Mouse (Mus musculus) thymus, adult 2 months (tissue): ENCODE results near the gene Mfge8.

ENCODE experiments used
- CTCF ChIP-seq: fragments of 200-500 bp; IDR thresholded peaks from 2 replicates; pipeline ENCODE4 v1.5.1; 2012; ENCODE audit warnings: mild to moderate bottlenecking, control low read depth, low read length, moderate library complexity, borderline replicate concordance; ENCODE audit not compliant: control insufficient read depth, poor library complexity, insufficient read depth; ENCODE audit errors: extremely low read depth
- POLR2A ChIP-seq: fragments of 200-500 bp; IDR thresholded peaks from 2 replicates; pipeline ENCODE4 v1.6.1; 2012; ENCODE audit warnings: mild to moderate bottlenecking, low read length, control low read depth, moderate library complexity; ENCODE audit not compliant: control insufficient read depth, poor library complexity, insufficient read depth; ENCODE audit errors: extremely low read depth

GRCm38 (mm10) chr7:79194560-79195413 lies 45.9 kb upstream of the Mfge8 start:
- no peak for TF ChIP-seq CTCF
- TF ChIP-seq POLR2A, result no peak
